Mouse (Mus musculus) kidney, postnatal 0 days (tissue): ENCODE measurements around the gene Plcb3. TPM values are rescaled to one million over a fixed set of nuclear protein-coding genes. Genes with fewer than 3 reads are reported as not detected.

Experiments used
- ATAC-seq: fragments of 200-750 bp; cut with Nextera tagmentation; replicated peaks from 2 replicates; pipeline ENCODE4 v1.8.0; 2017; ENCODE audit warnings: low read depth, moderate number of reproducible peaks, moderate TSS enrichment, moderate library complexity; ENCODE audit not compliant: low FRiP score
- DNase-seq: peaks from one replicate; pipeline ENCODE4 v3.0.0-alpha.2; 2016; ENCODE audit warnings: low spot score
- H3K27ac ChIP-seq: fragments of 300-500 bp; sonication (generic); 2 replicates; pipeline ENCODE4 v1.5.1; 2014; ENCODE audit warnings: mild to moderate bottlenecking
- H3K27me3 ChIP-seq: fragments of 300-500 bp; sonication (generic); 2 replicates; pipeline ENCODE4 v1.6.1; 2014; ENCODE audit warnings: low read length, mixed read lengths; ENCODE audit not compliant: insufficient read depth
- H3K36me3 ChIP-seq: fragments of 300-500 bp; sonication (generic); 2 replicates; pipeline ENCODE4 v1.6.1; 2014; ENCODE audit warnings: low read length, mixed read lengths; ENCODE audit not compliant: insufficient read depth
- H3K4me1 ChIP-seq: fragments of 300-500 bp; sonication (generic); replicated peaks from 2 replicates; pipeline ENCODE4 v1.6.1; 2014; ENCODE audit warnings: antibody characterized with exemption, low read length, mixed read lengths; ENCODE audit not compliant: insufficient read depth
- H3K4me2 ChIP-seq: fragments of 300-500 bp; sonication (generic); 2 replicates; pipeline ENCODE4 v1.6.1; 2014; ENCODE audit warnings: mild to moderate bottlenecking, low read length, moderate library complexity, mixed read lengths
- H3K4me3 ChIP-seq: fragments of 300-500 bp; sonication (generic); replicated peaks from 2 replicates; pipeline ENCODE4 v1.5.1; 2014; ENCODE audit warnings: low read depth, low read length
- H3K9ac ChIP-seq: fragments of 300-500 bp; sonication (generic); 2 replicates; pipeline ENCODE4 v1.6.1; 2014; ENCODE audit warnings: low read depth, low read length
- H3K9me3 ChIP-seq: fragments of 300-500 bp; sonication (generic); replicated peaks from 2 replicates; pipeline ENCODE4 v1.6.1; 2016; ENCODE audit warnings: low read length, inconsistent platforms, mixed read lengths
- CTCF ChIP-seq: IDR thresholded peaks from 2 replicates; pipeline ENCODE4 v1.5.1; 2016; ENCODE audit warnings: antibody characterized with exemption, low read depth, mild to moderate bottlenecking, moderate library complexity
- WGBS: fragments of 180-500 bp; shearing (Covaris S2); extraction: QIAGEN DNeasy Blood & Tissue Kit; methylation state at CpG from one replicate; pipeline ENCODE4 v1.1.7; 2014; 5-methylcytosine and 5-hydroxymethylcytosine counted together
- polyA plus RNA-seq: library from polyadenylated mRNA; unstranded; fragments of >200 nt; fragmentation: Nextera tagmentation; extraction: Ambion mirVana; gene quantifications from 2 replicates; pipeline ENCODE4 v1.2.1, GENCODE M21; 2015

The Plcb3 gene
- polyA plus RNA-seq, 1 experiment from 2014 or later, result 24.6 TPM

DNA sequence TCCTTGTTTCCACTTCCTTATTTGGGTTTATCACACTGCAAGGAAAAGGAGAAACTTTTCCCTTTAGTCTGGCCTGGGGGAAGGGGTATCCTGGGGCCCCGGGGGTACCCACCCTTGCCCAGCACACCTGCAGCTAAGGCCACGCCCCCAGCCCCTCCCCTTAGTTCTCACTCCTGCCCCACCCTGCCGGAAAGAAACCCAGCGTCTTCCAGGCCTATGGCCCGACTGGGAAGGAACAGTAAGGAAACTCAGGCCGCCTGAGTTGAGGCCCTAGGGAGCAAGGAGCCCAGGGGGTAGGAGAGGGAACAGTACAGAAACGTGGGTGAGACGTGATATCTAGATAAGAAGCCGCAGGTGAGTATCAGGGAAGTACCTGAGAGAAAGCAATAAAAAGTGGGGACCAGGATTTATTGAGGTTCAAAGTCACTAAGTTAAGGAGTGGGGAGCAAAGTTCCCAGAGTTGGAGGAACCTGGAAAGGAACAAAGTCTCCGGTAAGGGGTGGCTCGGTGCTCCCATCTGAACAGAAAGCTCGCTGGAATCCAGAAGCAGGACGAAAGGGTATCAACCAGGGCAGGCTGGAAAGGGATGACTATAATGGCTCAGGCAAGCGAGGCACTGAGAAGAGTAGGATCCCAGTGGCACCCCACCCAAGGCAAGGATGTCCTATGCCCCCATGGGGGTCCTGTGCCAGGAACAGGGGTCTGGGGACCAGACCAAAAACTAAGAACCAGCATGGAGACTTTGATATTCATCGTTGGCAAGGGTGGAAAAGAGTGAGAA lies 7.6 kb downstream of the Plcb3 start:
- ATAC-seq, result peak; percentile 23
- WGBS, result 5% methylated on average over 15 of the region's 15 CpGs

GRCm38 (mm10) chr19:6956461-6956860 lies 19.8 kb downstream of the Plcb3 start:
- no peak overlapping the region for H3K4me2 ChIP-seq
- H3K4me1 ChIP-seq, result peaks cover 8% of the 10 kb centered on the region; the same call in 1 of the 2 replicates

More for the DNA sequence above, 7.6 kb downstream of the Plcb3 start:
- Histone ChIP-seq H3K4me2 (peak overlapping the region; percentile 67), H3K9me3 (no peaks in the 10 kb centered on the region), H3K4me3 (peak overlapping the region; percentile 58), H3K4me1 (peaks cover 26% of the 10 kb centered on the region), H3K27ac (peak overlapping the region; percentile 65; the same call in 1 of the 2 replicates), H3K36me3 (peaks cover 22% of the 10 kb centered on the region), H3K9ac (peak overlapping the region; percentile 79), H3K27me3 (no peaks in the 10 kb centered on the region)
- peak; percentile 35 for DNase-seq
- TF ChIP-seq CTCF, result no peak

DNA sequence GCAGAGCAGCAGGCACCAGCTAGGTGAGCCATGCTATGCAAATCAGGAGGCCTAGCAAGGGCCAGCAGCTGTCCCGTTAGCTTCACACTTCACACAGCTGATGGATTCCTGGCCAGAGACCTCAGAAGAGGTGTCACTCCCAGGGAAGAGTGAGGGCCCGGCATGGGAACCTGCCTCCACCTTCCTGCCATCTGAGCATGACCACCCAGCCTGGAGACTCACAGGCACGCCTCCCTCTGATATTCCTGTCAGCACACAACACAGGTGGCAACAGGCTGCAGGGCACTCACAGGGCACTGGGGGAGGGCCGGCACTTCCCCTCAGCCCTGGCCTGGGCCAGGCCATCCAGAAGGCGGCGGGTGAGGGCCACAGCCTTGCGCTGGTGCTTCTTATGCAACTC lies 20.8 kb downstream of the Plcb3 start:
- ATAC-seq (no peak), DNase-seq (no peak)
- H3K9ac ChIP-seq, result no peak overlapping the region
- H3K4me3 ChIP-seq, result no peak overlapping the region
- peaks cover 57% of the 10 kb centered on the region for H3K36me3 ChIP-seq
- no peaks in the 10 kb centered on the region for H3K9me3 ChIP-seq
- H3K27ac ChIP-seq, result no peak overlapping the region
- no peaks in the 10 kb centered on the region for H3K27me3 ChIP-seq
- 79% methylated on average over 7 of the region's 7 CpGs for WGBS
- H3K4me2 ChIP-seq, result no peak overlapping the region
- H3K4me1 ChIP-seq, result peaks cover 8% of the 10 kb centered on the region; the same call in 1 of the 2 replicates
- no peak for TF ChIP-seq CTCF

More at GRCm38 (mm10) chr19:6956461-6956860, 19.8 kb downstream of the Plcb3 start:
- H3K4me3 ChIP-seq, result no peak overlapping the region
- DNase-seq (no peak), ATAC-seq (no peak)
- no peak for TF ChIP-seq CTCF
- H3K9ac ChIP-seq, result no peak overlapping the region
- H3K36me3 ChIP-seq, result peaks cover 58% of the 10 kb centered on the region
- no peaks in the 10 kb centered on the region for H3K9me3 ChIP-seq
- no peaks in the 10 kb centered on the region for H3K27me3 ChIP-seq
- H3K27ac ChIP-seq, result no peak overlapping the region
- 82% methylated on average over 10 of the region's 10 CpGs for WGBS

DNA sequence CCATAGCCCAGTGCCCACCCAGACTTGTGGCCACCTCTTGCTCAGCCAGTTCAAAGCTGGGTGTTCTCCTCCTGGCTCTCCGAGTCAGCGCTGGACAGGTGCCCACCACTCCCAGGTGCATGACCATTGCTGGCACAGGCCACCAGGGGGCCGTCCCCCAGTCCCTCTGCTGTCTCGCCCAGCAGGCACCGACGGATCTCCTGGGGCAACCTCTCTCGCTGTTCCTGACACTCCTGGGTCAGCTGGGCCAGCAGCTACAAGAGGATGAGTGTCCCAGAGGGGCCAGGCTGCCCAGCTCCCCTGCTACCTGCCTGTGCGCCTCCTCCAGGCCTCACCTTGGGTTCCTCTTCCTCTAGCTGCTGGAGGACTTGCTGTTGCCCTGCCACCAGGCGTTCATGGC lies 22.2 kb downstream of the Plcb3 start:
- Histone ChIP-seq H3K27ac (no peak overlapping the region), H3K27me3 (no peaks in the 10 kb centered on the region), H3K9ac (no peak overlapping the region), H3K4me2 (no peak overlapping the region), H3K4me1 (peaks cover 8% of the 10 kb centered on the region; the same call in 1 of the 2 replicates), H3K9me3 (no peaks in the 10 kb centered on the region), H3K4me3 (no peak overlapping the region), H3K36me3 (peaks cover 43% of the 10 kb centered on the region)
- DNase-seq (no peak), ATAC-seq (no peak)
- WGBS, result 53% methylated on average over 9 of the region's 9 CpGs
- TF ChIP-seq CTCF, result peak; percentile 69

DNA sequence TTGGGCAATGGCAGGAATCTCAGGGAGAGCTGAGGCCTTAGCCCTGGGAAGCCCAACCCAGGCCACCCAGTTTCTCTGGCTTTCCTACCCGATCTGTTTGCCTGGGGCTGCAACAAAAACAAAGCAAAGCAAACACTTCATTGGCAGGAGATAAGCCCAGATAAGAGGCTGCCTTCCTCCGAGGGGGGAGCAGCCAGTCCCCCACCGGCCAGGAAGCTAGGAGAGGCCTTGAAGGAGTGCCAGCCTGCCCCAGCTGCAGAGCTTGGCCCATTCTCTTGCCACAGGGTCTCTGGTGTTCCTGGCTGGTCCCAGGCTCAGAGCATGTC lies 23.6 kb downstream of the Plcb3 start:
- H3K9me3 ChIP-seq, result no peaks in the 10 kb centered on the region
- no peak for TF ChIP-seq CTCF
- no peak for ATAC-seq
- peak overlapping the region; percentile 96 for H3K27ac ChIP-seq
- H3K4me3 ChIP-seq, result no peak overlapping the region
- peak; percentile 38 for DNase-seq
- no peaks in the 10 kb centered on the region for H3K27me3 ChIP-seq
- 6% methylated on average over 3 of the region's 3 CpGs for WGBS
- peak overlapping the region; percentile 67 for H3K9ac ChIP-seq
- peaks cover 8% of the 10 kb centered on the region; the same call in 1 of the 2 replicates for H3K4me1 ChIP-seq
- peaks cover 37% of the 10 kb centered on the region for H3K36me3 ChIP-seq
- peak overlapping the region; percentile 67 for H3K4me2 ChIP-seq

DNA sequence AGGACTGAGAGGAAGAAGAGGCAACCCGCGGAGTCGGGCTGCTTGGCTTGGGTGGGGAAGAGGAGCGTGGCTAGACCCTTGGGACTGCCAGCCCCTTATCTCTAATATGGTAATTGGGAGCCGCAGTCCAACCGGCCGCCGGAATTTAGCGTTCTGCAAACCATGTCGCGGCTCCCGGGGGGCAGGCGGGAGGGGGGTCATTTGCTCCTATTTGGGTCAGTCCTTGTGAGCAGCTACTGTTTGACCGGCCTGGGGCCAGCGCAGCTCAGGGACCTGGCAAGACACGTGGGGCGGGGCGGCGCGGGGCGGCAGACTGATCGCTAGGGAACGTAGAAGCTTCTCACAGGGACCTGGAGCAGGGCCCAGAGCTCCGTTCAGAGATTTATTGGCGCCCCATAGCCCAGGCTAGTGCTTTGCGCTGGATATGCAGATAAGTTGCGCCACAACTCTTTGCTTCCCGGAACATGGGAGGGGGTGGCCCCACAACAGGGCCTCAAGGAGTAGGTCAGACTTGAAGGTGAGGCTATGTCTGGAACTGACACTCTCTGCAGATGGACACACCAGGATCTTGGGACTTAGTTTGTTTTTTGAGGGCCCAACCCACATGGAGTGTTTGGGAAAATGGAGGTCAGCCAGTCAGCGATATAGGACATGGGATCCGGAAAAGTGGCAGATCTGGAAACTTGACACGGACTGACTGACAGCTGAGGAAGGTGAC lies 24.1 kb downstream of the Plcb3 start:
- H3K27ac ChIP-seq, result peak overlapping the region; percentile 96

More for the DNA sequence above, 24.1 kb downstream of the Plcb3 start:
- Histone ChIP-seq H3K27me3 (no peaks in the 10 kb centered on the region), H3K36me3 (peaks cover 32% of the 10 kb centered on the region), H3K4me2 (peak overlapping the region; percentile 67), H3K4me1 (peaks cover 8% of the 10 kb centered on the region; the same call in 1 of the 2 replicates), H3K9ac (peak overlapping the region; percentile 67), H3K4me3 (peak overlapping the region; percentile 58), H3K9me3 (no peaks in the 10 kb centered on the region)
- ATAC-seq (peak; percentile 64), DNase-seq (peak; percentile 81)
- WGBS, result 1% methylated on average over 31 of the region's 31 CpGs
- no peak for TF ChIP-seq CTCF
